Mouse (Mus musculus): ENCODE results near the gene Nubpl. TPM values are rescaled to one million over a fixed set of nuclear protein-coding genes. Genes with fewer than 3 reads are reported as not detected.

The Nubpl gene
- polyA plus RNA-seq (2014; fragmentation: Illumina TruSeq; extraction: RNeasy Lipid Tissue Mini Kit (QIAGEN cat#74804); ENCODE audit: low read depth, low replicate concordance), result 13.9 TPM

GRCm38 (mm10) chr12:52097650-52098070 is at the start of gene Nubpl:
TSS of gene Nubpl (plus strand) at chr12:52097737.

Other genes with a start within 250 kb of the Nubpl start
- gene Heatr5a, start 126.4 kb upstream of the Nubpl start, polyA plus RNA-seq (2014; fragmentation: Illumina TruSeq; extraction: RNeasy Lipid Tissue Mini Kit (QIAGEN cat#74804); ENCODE audit: low read depth, low replicate concordance), result 3.7 TPM
- gene Dtd2, start 91.2 kb upstream of the Nubpl start, polyA plus RNA-seq (2014; fragmentation: Illumina TruSeq; extraction: RNeasy Lipid Tissue Mini Kit (QIAGEN cat#74804); ENCODE audit: low read depth, low replicate concordance), result 9.5 TPM
- gene Gpr33, start 69.7 kb upstream of the Nubpl start, polyA plus RNA-seq (2014; fragmentation: Illumina TruSeq; extraction: RNeasy Lipid Tissue Mini Kit (QIAGEN cat#74804); ENCODE audit: low read depth, low replicate concordance), result not detected